Mouse (Mus musculus) regulatory T cell (primary cell): ENCODE results near the gene Slc26a6.

Experiments
- in situ Hi-C: fragments of 300-600 bp; cut with MboI, MseI; formaldehyde crosslinking; loops from one replicate; pipeline ENCODE4 v1.15.1; 2025; ENCODE audit warnings: high pct_unique_total_duplicates

The Slc26a6 gene

GRCm38 (mm10) chr9:108845390-108845789, 7.7 kb upstream of the Slc26a6 start:
- in situ Hi-C loops = loop anchor here (10.0 kb wide), 2 partner anchors 379 to 1009 kb away; no protein-coding TSS in a partner anchor

GRCm38 (mm10) chr9:108847374-108847773, 5.7 kb upstream of the Slc26a6 start:
- in situ Hi-C loops = loop anchor here (10.0 kb wide), 2 partner anchors 377 to 1007 kb away; no protein-coding TSS in a partner anchor

- in situ Hi-C loops = loop anchor here (10.0 kb wide), 2 partner anchors 376 to 1006 kb away; no protein-coding TSS in a partner anchor
Observed at GRCm38 (mm10) chr9:108848419-108848818, 4.7 kb upstream of the Slc26a6 start.

GRCm38 (mm10) chr9:108853635-108854240, 655 bp downstream of the Slc26a6 start:
- in situ Hi-C loops = loop anchor here (10.0 kb wide), 1 partner anchor 241 kb away; the partner anchor contains the start of gene Plxnb1

- in situ Hi-C loops = loop anchor here (10.0 kb wide), 1 partner anchor 241 kb away; the partner anchor contains the start of gene Plxnb1
Observed at GRCm38 (mm10) chr9:108854241-108854696, 1.2 kb downstream of the Slc26a6 start.

GRCm38 (mm10) chr9:108855335-108855734, 2.3 kb downstream of the Slc26a6 start:
- in situ Hi-C loops = loop anchor here (5.0 to 10.0 kb wide), 2 partner anchors 62 to 239 kb away; partner anchors contain the start of gene Plxnb1

GRCm38 (mm10) chr9:108858792-108859527, 5.9 kb downstream of the Slc26a6 start:
- in situ Hi-C loops = loop anchor here (5.0 to 10.0 kb wide), 2 partner anchors 58 to 236 kb away; partner anchors contain the start of gene Plxnb1

GRCm38 (mm10) chr9:108912308-108912707, 59.2 kb downstream of the Slc26a6 start:
- in situ Hi-C loops = loop anchor here (10.0 to 25.0 kb wide), 3 partner anchors 168 to 550 kb away; no protein-coding TSS in a partner anchor

GRCm38 (mm10) chr9:108913161-108913560, 60.1 kb downstream of the Slc26a6 start:
- in situ Hi-C loops = loop anchor here (10.0 to 25.0 kb wide), 3 partner anchors 168 to 551 kb away; no protein-coding TSS in a partner anchor

- in situ Hi-C loops = loop anchor here (10.0 to 25.0 kb wide), 3 partner anchors 169 to 551 kb away; no protein-coding TSS in a partner anchor
Observed at GRCm38 (mm10) chr9:108913621-108914020, 60.5 kb downstream of the Slc26a6 start.

GRCm38 (mm10) chr9:108914491-108914890, 61.4 kb downstream of the Slc26a6 start, which contains the start of gene Tmem89:
Tmem89 (plus strand) TSS chr9:108914619.
- in situ Hi-C loops = loop anchor here (10.0 to 25.0 kb wide), 3 partner anchors 170 to 552 kb away; no protein-coding TSS in a partner anchor

- in situ Hi-C loops = no loop called here
Observed at GRCm38 (mm10) chr9:108925897-108926296, 72.8 kb downstream of the Slc26a6 start.

GRCm38 (mm10) chr9:108928424-108928823, 75.3 kb downstream of the Slc26a6 start:
- in situ Hi-C loops = no loop called here

GRCm38 (mm10) chr9:108935991-108936390, 82.9 kb downstream of the Slc26a6 start:
- in situ Hi-C loops = loop anchor here (5.0 kb wide), 1 partner anchor 179 kb away; no protein-coding TSS in a partner anchor

- in situ Hi-C loops = loop anchor here (5.0 kb wide), 1 partner anchor 179 kb away; no protein-coding TSS in a partner anchor
Observed at GRCm38 (mm10) chr9:108936418-108937364, 83.6 kb downstream of the Slc26a6 start, which contains the start of gene Uqcrc1. Uqcrc1 (plus strand) TSS chr9:108936633.

- in situ Hi-C loops = no loop called here
Observed at GRCm38 (mm10) chr9:108945111-108945510, 92.0 kb downstream of the Slc26a6 start.

- in situ Hi-C loops = no loop called here
Observed at GRCm38 (mm10) chr9:108945608-108946007, 92.5 kb downstream of the Slc26a6 start.

GRCm38 (mm10) chr9:108949231-108949966, 96.3 kb downstream of the Slc26a6 start:
- in situ Hi-C loops = no loop called here

- in situ Hi-C loops = no loop called here
Observed at GRCm38 (mm10) chr9:108949967-108950728, 97.1 kb downstream of the Slc26a6 start.
